ENCODE assay signal across 24 mouse cellular contexts in genomic region chr7:46282276-46282675, GRCm38 (mm10). TPM values are rescaled to one million over a fixed set of nuclear protein-coding genes. Genes with fewer than 3 reads are reported as not detected.
"Had no signal": no experiment of that assay in that cellular context is flagged by ENCODE, and none has a peak within 500 bp of the region (broad histone marks: within the 10 kb centered on the region; RNA-seq: fewer than 3 reads in every experiment).

No protein-coding gene starts in this region.

- H3K9me3 ChIP-seq: lung, embryonic 15.5 days; megakaryocyte, embryonic 14.5 days; midbrain, embryonic 13.5 days; midbrain, embryonic 15.5 days; neural tube, embryonic 13.5 days; neural tube, embryonic 15.5 days had no signal

- H3K4me3 ChIP-seq: lung, embryonic 15.5 days; megakaryocyte, embryonic 14.5 days; midbrain, embryonic 13.5 days; midbrain, embryonic 15.5 days; neural tube, embryonic 13.5 days; neural tube, embryonic 15.5 days had no signal

- H3K27me3 ChIP-seq: lung, embryonic 15.5 days; midbrain, embryonic 13.5 days; midbrain, embryonic 15.5 days; neural tube, embryonic 13.5 days; neural tube, embryonic 15.5 days had no signal

- H3K27ac ChIP-seq: lung, embryonic 15.5 days; macrophage; midbrain, embryonic 13.5 days; midbrain, embryonic 15.5 days; neural tube, embryonic 13.5 days; neural tube, embryonic 15.5 days had no signal

- ATAC-seq: lung, postnatal 0 days; midbrain, embryonic 13.5 days; midbrain, embryonic 15.5 days had no signal

- H3K9ac ChIP-seq: lung, embryonic 15.5 days; midbrain, embryonic 13.5 days; midbrain, embryonic 15.5 days; neural tube, embryonic 13.5 days; neural tube, embryonic 15.5 days had no signal

- H3K36me3 ChIP-seq: lung, embryonic 15.5 days; midbrain, embryonic 13.5 days; midbrain, embryonic 15.5 days; neural tube, embryonic 13.5 days; neural tube, embryonic 15.5 days had no signal

- DNase-seq: lung, adult 2 months; lung, postnatal 14 days; lung, postnatal 36 days; retina, postnatal 1 day; right cerebral cortex, adult 18-20 months; right cerebral cortex, postnatal 25 days; right cerebral cortex, postnatal 4 days; spleen, adult 18-20 months; thymus, adult 18-20 months; thymus, postnatal 14 days; thymus, postnatal 36 days had no signal

- H3K4me2 ChIP-seq: lung, embryonic 15.5 days; midbrain, embryonic 11.5 days; midbrain, embryonic 13.5 days; midbrain, embryonic 15.5 days; neural tube, embryonic 13.5 days; neural tube, embryonic 15.5 days had no signal

- H3K4me1 ChIP-seq: megakaryocyte, embryonic 14.5 days; midbrain, embryonic 15.5 days; neural tube, embryonic 15.5 days had no signal

RNA-seq across cellular contexts. Expression of gene Otog, which starts 41.5 kb away (rescaled TPM):
- total RNA-seq: megakaryocyte progenitor cell, adult 5-6 weeks; monocyte, adult 5-6 weeks had no signal
- polyA plus RNA-seq: lung, adult 2 months; lung, embryonic 15.5 days; lung, postnatal 0 days; macrophage; midbrain, embryonic 11.5 days; midbrain, embryonic 15.5 days; neural tube, embryonic 11.5 days; neural tube, embryonic 13.5 days; stomach, embryonic 14.5 days had no signal

RNA-seq across cellular contexts. Expression of gene Ush1c, which starts 44.0 kb away (rescaled TPM):
- total RNA-seq: megakaryocyte progenitor cell, adult 5-6 weeks; monocyte, adult 5-6 weeks had no signal
- polyA plus RNA-seq: lung, adult 2 months; macrophage had no signal
